Mouse (Mus musculus): ENCODE measurements around the gene Lrrc3c. TPM values are rescaled to one million over a fixed set of nuclear protein-coding genes. Genes with fewer than 3 reads are reported as not detected.
"Not testable (repeated sequence)": the region's sequence is repeated elsewhere in the genome, so short reads cannot be mapped to it uniquely, and the experiment has no call there.

The Lrrc3c gene
- total RNA-seq, 2 experiments from 2014 or later: not detected

- peak in 1 of 2 experiments; percentile 30 for DNase-seq
These were observed 11.8 kb upstream of the Lrrc3c start for GRCm38 (mm10) chr11:98586087-98586891.

GRCm38 (mm10) chr11:98586892-98587563 is 11.1 kb upstream of the Lrrc3c start, which contains the start of gene Ormdl3:
TSS of gene Ormdl3 (minus strand) at chr11:98587368.
- peak; percentile 97 to 98 for DNase-seq

GRCm38 (mm10) chr11:98587684-98588546 is 10.2 kb upstream of the Lrrc3c start:
- DNase-seq: peak; percentile 52 to 53

- no peak for DNase-seq
These were observed 9.2 kb upstream of the Lrrc3c start for GRCm38 (mm10) chr11:98588833-98589281.

GRCm38 (mm10) chr11:98589306-98589705 is 8.8 kb upstream of the Lrrc3c start:
- DNase-seq: no peak

GRCm38 (mm10) chr11:98590548-98591445 is 7.3 kb upstream of the Lrrc3c start:
- no peak for DNase-seq

GRCm38 (mm10) chr11:98595021-98595420 is 3.1 kb upstream of the Lrrc3c start:
- no peak for DNase-seq

- DNase-seq: no peak
These were observed 2.6 kb upstream of the Lrrc3c start for GRCm38 (mm10) chr11:98595473-98595872.

GRCm38 (mm10) chr11:98595955-98596354 is 2.1 kb upstream of the Lrrc3c start:
- no peak for DNase-seq

GRCm38 (mm10) chr11:98597363-98597762 is 728 bp upstream of the Lrrc3c start:
- DNase-seq: no peak

GRCm38 (mm10) chr11:98598851-98599290 is 780 bp downstream of the Lrrc3c start:
- DNase-seq: no peak

GRCm38 (mm10) chr11:98599291-98599690 is 1.2 kb downstream of the Lrrc3c start:
- DNase-seq: no peak

- no peak for DNase-seq
These were observed 4.1 kb downstream of the Lrrc3c start for GRCm38 (mm10) chr11:98602090-98602690.

- no peak for DNase-seq
These were observed 5.9 kb downstream of the Lrrc3c start for GRCm38 (mm10) chr11:98603953-98604352.

- not testable (repeated sequence) for DNase-seq
These were observed 6.8 kb downstream of the Lrrc3c start for GRCm38 (mm10) chr11:98604911-98605310.

- no peak for DNase-seq
These were observed 8.7 kb downstream of the Lrrc3c start for GRCm38 (mm10) chr11:98606763-98607162.

GRCm38 (mm10) chr11:98620791-98621190 is 22.7 kb downstream of the Lrrc3c start:
- no peak for DNase-seq

- not testable (repeated sequence) for DNase-seq
These were observed 25.9 kb downstream of the Lrrc3c start for GRCm38 (mm10) chr11:98623981-98624380.

GRCm38 (mm10) chr11:98624381-98624780 is 26.3 kb downstream of the Lrrc3c start:
- DNase-seq: not testable (repeated sequence)

GRCm38 (mm10) chr11:98625611-98626410 is 27.7 kb downstream of the Lrrc3c start, which contains the start of the genes Gm12355 and Gsdma3:
TSS of gene Gm12355 (minus strand) at chr11:98625661.
TSS of gene Gsdma3 (plus strand) at chr11:98626360.
- DNase-seq: no peak

Data from layer of hippocampus, postnatal 36 days (tissue).